Comparison of ENCODE assay signal across 28 mouse cellular contexts in the genomic region with DNA sequence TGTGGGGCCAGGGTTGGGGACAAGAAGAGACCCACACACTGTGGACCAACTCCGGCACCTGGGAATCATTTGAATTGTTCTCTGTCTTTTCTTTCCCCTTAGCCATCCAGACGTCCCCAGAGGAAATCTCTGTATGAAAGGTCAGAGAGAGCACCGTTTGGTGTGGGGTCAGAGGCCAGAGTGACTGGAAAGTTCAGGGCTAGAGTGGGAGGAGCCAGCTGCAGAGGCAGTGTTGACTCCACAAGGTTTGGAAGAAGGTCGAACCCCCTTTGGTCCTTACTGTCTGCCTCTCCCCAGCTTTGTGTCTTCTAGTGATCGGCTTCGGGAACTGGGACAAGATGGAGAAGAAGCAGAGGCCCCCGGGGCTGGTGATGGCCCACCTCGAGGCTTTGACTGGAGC. TPM values are rescaled to one million over a fixed set of nuclear protein-coding genes. Genes with fewer than 3 reads are reported as not detected.
DNase-seq lines count a peak whose midpoint lies in the region; ATAC-seq and TF ChIP-seq lines count a peak whose summit lies in the region.
"Had no signal": no experiment of that assay in that cellular context is flagged by ENCODE, and none has a peak within 500 bp of the region (broad histone marks: within the 10 kb centered on the region; RNA-seq: fewer than 3 reads in every experiment).

No protein-coding gene starts in this region.

- no peaks in the 10 kb centered on the region for H3K27me3 ChIP-seq in embryonic facial prominence, embryonic 13.5 days
- H3K27me3 ChIP-seq in embryonic facial prominence, embryonic 10.5 days (replicated peaks; ENCODE audit: low read depth, poor library complexity, severe bottlenecking), result no peaks in the 10 kb centered on the region
- H3K27me3 ChIP-seq in liver, adult 2 months (ENCODE audit: control insufficient read depth, insufficient read depth, low read length), result no peaks in the 10 kb centered on the region
- H3K27me3 ChIP-seq in liver, postnatal 0 days (ENCODE audit: insufficient read depth, low read length), result no peaks in the 10 kb centered on the region
- H3K27me3 ChIP-seq in liver, embryonic 13.5 days, result no peaks in the 10 kb centered on the region
- H3K27me3 ChIP-seq: CH12.LX; embryonic facial prominence, embryonic 12.5 days; embryonic facial prominence, embryonic 15.5 days; forebrain, embryonic 12.5 days; Patski had no signal

- TF ChIP-seq CTCF in liver, adult 2 months (IDR thresholded peaks at IDR 0.05; ENCODE audit: low read depth, low read length), result no peak
- no peak for TF ChIP-seq CTCF in liver, postnatal 0 days (IDR thresholded peaks at IDR 0.05; ENCODE audit: low read depth)

- no peak overlapping the region for H3K4me2 ChIP-seq in embryonic facial prominence, embryonic 13.5 days
- no peak overlapping the region for H3K4me2 ChIP-seq in liver, postnatal 0 days (ENCODE audit: low read depth, low read length)
- H3K4me2 ChIP-seq in liver, embryonic 13.5 days, result no peak overlapping the region
- H3K4me2 ChIP-seq: embryonic facial prominence, embryonic 12.5 days; embryonic facial prominence, embryonic 15.5 days; forebrain, embryonic 12.5 days had no signal

- H3K36me3 ChIP-seq in embryonic facial prominence, embryonic 13.5 days, result peaks cover 58% of the 10 kb centered on the region
- peaks cover 65% of the 10 kb centered on the region for H3K36me3 ChIP-seq in embryonic facial prominence, embryonic 10.5 days (replicated peaks)
- peaks cover 34% of the 10 kb centered on the region for H3K36me3 ChIP-seq in liver, adult 2 months (ENCODE audit: control insufficient read depth, insufficient read depth, low read length)
- H3K36me3 ChIP-seq in liver, postnatal 0 days (replicated peaks; ENCODE audit: insufficient read depth, low read length), result peaks cover 44% of the 10 kb centered on the region
- H3K36me3 ChIP-seq in liver, embryonic 13.5 days, result peaks cover 64% of the 10 kb centered on the region

- H3K27ac ChIP-seq in embryonic facial prominence, embryonic 13.5 days, result no peak overlapping the region
- H3K27ac ChIP-seq in embryonic facial prominence, embryonic 10.5 days (replicated peaks), result no peak overlapping the region
- peak overlapping the region; percentile 60 for H3K27ac ChIP-seq in liver, adult 2 months (replicated peaks; ENCODE audit: insufficient read depth, low read depth, low read length)
- no peak overlapping the region for H3K27ac ChIP-seq in liver, postnatal 0 days (ENCODE audit: low read depth)
- H3K27ac ChIP-seq in liver, embryonic 13.5 days, result no peak overlapping the region
- H3K27ac ChIP-seq: embryonic facial prominence, embryonic 12.5 days; embryonic facial prominence, embryonic 15.5 days; forebrain, embryonic 10.5 days; forebrain, embryonic 12.5 days had no signal

- peak overlapping the region; percentile 49 for H3K9ac ChIP-seq in embryonic facial prominence, embryonic 13.5 days
- no peak overlapping the region for H3K9ac ChIP-seq in liver, adult 2 months (ENCODE audit: low read depth, low read length)
- H3K9ac ChIP-seq in liver, postnatal 0 days (replicated peaks), result no peak overlapping the region
- 0 out of 2 replicates have a peak overlapping the region, but pooled peaks have one; percentile 8 for H3K9ac ChIP-seq in liver, embryonic 13.5 days
- H3K9ac ChIP-seq: embryonic facial prominence, embryonic 12.5 days; embryonic facial prominence, embryonic 15.5 days; forebrain, embryonic 12.5 days had no signal

- ATAC-seq in embryonic facial prominence, embryonic 13.5 days (ENCODE audit: insufficient number of reproducible peaks, insufficient read depth, low FRiP score, low TSS enrichment, low read depth), result no peak
- ATAC-seq in liver, postnatal 0 days, result no peak
- ATAC-seq in liver, embryonic 13.5 days (ENCODE audit: low read depth), result no peak
- ATAC-seq: activated CD4-positive, CD25-positive, alpha-beta regulatory T cell, adult 4 months; CD4-positive, CD25-positive, alpha-beta regulatory T cell, adult 4 months; forebrain, embryonic 14.5 days; forebrain, embryonic 16.5 days; Patski had no signal

- TF ChIP-seq POLR2A in liver, adult 2 months (IDR thresholded peaks at IDR 0.05; ENCODE audit: extremely low read depth, insufficient read depth, low read length), result no peak

- H3K79me2 ChIP-seq in liver, adult 2 months (ENCODE audit: control insufficient read depth, insufficient read depth, low read length), result no peaks in the 10 kb centered on the region; the same call in 1 of the 2 replicates

- no peak overlapping the region for H3K4me3 ChIP-seq in embryonic facial prominence, embryonic 13.5 days
- no peak overlapping the region for H3K4me3 ChIP-seq in embryonic facial prominence, embryonic 10.5 days
- no peak overlapping the region for H3K4me3 ChIP-seq in liver, adult 2 months (ENCODE audit: insufficient read depth, low read depth, low read length)
- H3K4me3 ChIP-seq in liver, postnatal 0 days (ENCODE audit: low read depth, low read length), result no peak overlapping the region
- no peak overlapping the region for H3K4me3 ChIP-seq in liver, embryonic 13.5 days (replicated peaks)
- H3K4me3 ChIP-seq: embryonic facial prominence, embryonic 12.5 days; embryonic facial prominence, embryonic 15.5 days; erythroblast, embryonic 14.5 days; forebrain, embryonic 10.5 days; forebrain, embryonic 12.5 days had no signal

- no peak for TF ChIP-seq EP300 in liver, postnatal 0 days (IDR thresholded peaks at IDR 0.05; ENCODE audit: low read depth)

- 51% methylated on average over 8 of the region's 8 CpGs for WGBS in embryonic facial prominence, embryonic 13.5 days
- 60% methylated on average over 8 of the region's 8 CpGs for WGBS in embryonic facial prominence, embryonic 10.5 days
- WGBS in liver, adult 2 months, result 32% methylated on average over 8 of the region's 8 CpGs
- 65% methylated on average over 8 of the region's 8 CpGs for WGBS in liver, postnatal 0 days (ENCODE audit: insufficient replicate concordance)
- WGBS in liver, embryonic 13.5 days (ENCODE audit: insufficient replicate concordance), result 65% methylated on average over 8 of the region's 8 CpGs

- DNase-seq in embryonic facial prominence, embryonic 10.5 days (ENCODE audit: low spot score), result no peak
- peak; percentile 85 for DNase-seq in liver, adult 2 months (ENCODE audit: extremely low read depth, low read depth, low spot score)
- no peak for DNase-seq in liver, postnatal 0 days
- no peak for DNase-seq in liver, embryonic 13.5 days
- DNase-seq in liver, result no peak
- DNase-seq: adrenal gland, adult 8-10 months; adrenal gland, postnatal 14 days; adrenal gland, postnatal 36 days; B cell, adult 2 months; cerebellum, adult 11-12 months; cerebellum, adult 2 months; cerebellum, adult 9-10 months; cerebellum, postnatal 10 days; embryo, embryonic 11 days had no signal

- no peaks in the 10 kb centered on the region for H3K9me3 ChIP-seq in embryonic facial prominence, embryonic 13.5 days
- H3K9me3 ChIP-seq in embryonic facial prominence, embryonic 10.5 days, result no peaks in the 10 kb centered on the region
- H3K9me3 ChIP-seq in liver, postnatal 0 days (ENCODE audit: low read length), result no peaks in the 10 kb centered on the region
- no peaks in the 10 kb centered on the region for H3K9me3 ChIP-seq in liver, embryonic 13.5 days (replicated peaks)
- H3K9me3 ChIP-seq: embryonic facial prominence, embryonic 12.5 days; embryonic facial prominence, embryonic 15.5 days; forebrain, embryonic 10.5 days; forebrain, embryonic 12.5 days; G1E had no signal

- peaks cover 25% of the 10 kb centered on the region for H3K4me1 ChIP-seq in embryonic facial prominence, embryonic 13.5 days
- peaks cover 32% of the 10 kb centered on the region for H3K4me1 ChIP-seq in embryonic facial prominence, embryonic 10.5 days
- peaks cover 43% of the 10 kb centered on the region for H3K4me1 ChIP-seq in liver, adult 2 months (ENCODE audit: control insufficient read depth, insufficient read depth, low read length)
- peaks cover 17% of the 10 kb centered on the region for H3K4me1 ChIP-seq in liver, postnatal 0 days (ENCODE audit: insufficient read depth)
- peaks cover 57% of the 10 kb centered on the region for H3K4me1 ChIP-seq in liver, embryonic 13.5 days (replicated peaks)

RNA-seq across cellular contexts. Expression of a gene that starts 3.3 kb away (rescaled TPM):
- 119 and 126 TPM in 2 replicates for polyA plus RNA-seq in embryonic facial prominence, embryonic 13.5 days (2015; fragmentation: Nextera tagmentation; extraction: Ambion mirVana)
- 129 and 144 TPM in 2 replicates for polyA plus RNA-seq in embryonic facial prominence, embryonic 10.5 days (2016; fragmentation: Nextera tagmentation; extraction: Ambion mirVana)
- total RNA-seq in liver, adult 2 months (2014; rRNA removed), result 21.9 and 22.0 TPM in 2 replicates
- polyA plus RNA-seq in liver, adult 2 months (2012; rRNA removed), result 14.9 and 17.1 TPM in 2 replicates
- 26.1 and 26.5 TPM in 2 replicates for polyA plus RNA-seq in liver, postnatal 0 days (2015; fragmentation: Nextera tagmentation; extraction: Ambion mirVana)
- polyA plus RNA-seq in liver, embryonic 13.5 days (2015; fragmentation: Nextera tagmentation; extraction: Ambion mirVana), result 60.1 and 65.1 TPM in 2 replicates

RNA-seq across cellular contexts. Expression of a gene that starts 3.5 kb away (rescaled TPM):
- 52.2 and 55.6 TPM in 2 replicates for polyA plus RNA-seq in embryonic facial prominence, embryonic 13.5 days (2015; fragmentation: Nextera tagmentation; extraction: Ambion mirVana)
- polyA plus RNA-seq in embryonic facial prominence, embryonic 10.5 days (2016; fragmentation: Nextera tagmentation; extraction: Ambion mirVana), result 57.1 and 57.3 TPM in 2 replicates
- 32.0 and 39.4 TPM in 2 replicates for total RNA-seq in liver, adult 2 months (2014; rRNA removed)
- polyA plus RNA-seq in liver, adult 2 months (2012; rRNA removed), result 51.1 and 61.7 TPM in 2 replicates
- 14.1 and 15.4 TPM in 2 replicates for polyA plus RNA-seq in liver, postnatal 0 days (2015; fragmentation: Nextera tagmentation; extraction: Ambion mirVana)
- 24.0 and 26.1 TPM in 2 replicates for polyA plus RNA-seq in liver, embryonic 13.5 days (2015; fragmentation: Nextera tagmentation; extraction: Ambion mirVana)

RNA-seq across cellular contexts. Expression of a gene that starts 8.8 kb away (rescaled TPM):
- 1.6 and 5.7 TPM in 2 replicates for polyA plus RNA-seq in embryonic facial prominence, embryonic 13.5 days (2015; fragmentation: Nextera tagmentation; extraction: Ambion mirVana)
- polyA plus RNA-seq in embryonic facial prominence, embryonic 10.5 days (2016; fragmentation: Nextera tagmentation; extraction: Ambion mirVana), result 2.1 and 2.6 TPM in 2 replicates
- 1,474 and 1,577 TPM in 2 replicates for total RNA-seq in liver, adult 2 months (2014; rRNA removed)
- polyA plus RNA-seq in liver, adult 2 months (2012; rRNA removed), result 709 and 764 TPM in 2 replicates
- 744 and 847 TPM in 2 replicates for polyA plus RNA-seq in liver, postnatal 0 days (2015; fragmentation: Nextera tagmentation; extraction: Ambion mirVana)
- polyA plus RNA-seq in liver, embryonic 13.5 days (2015; fragmentation: Nextera tagmentation; extraction: Ambion mirVana), result 118 and 133 TPM in 2 replicates
- total RNA-seq: common myeloid progenitor, adult 5-6 weeks; G1E had no signal
- polyA plus RNA-seq: G1E had no signal

RNA-seq across cellular contexts. Expression of a gene that starts 16.7 kb away (rescaled TPM):
- polyA plus RNA-seq in embryonic facial prominence, embryonic 13.5 days (2015; fragmentation: Nextera tagmentation; extraction: Ambion mirVana), result 66.3 and 75.1 TPM in 2 replicates
- 78.1 and 88.8 TPM in 2 replicates for polyA plus RNA-seq in embryonic facial prominence, embryonic 10.5 days (2016; fragmentation: Nextera tagmentation; extraction: Ambion mirVana)
- total RNA-seq in liver, adult 2 months (2014; rRNA removed), result 9.7 and 12.8 TPM in 2 replicates
- 26.3 and 36.6 TPM in 2 replicates for polyA plus RNA-seq in liver, adult 2 months (2012; rRNA removed)
- polyA plus RNA-seq in liver, postnatal 0 days (2015; fragmentation: Nextera tagmentation; extraction: Ambion mirVana), result 17.6 and 19.2 TPM in 2 replicates
- polyA plus RNA-seq in liver, embryonic 13.5 days (2015; fragmentation: Nextera tagmentation; extraction: Ambion mirVana), result 28.6 and 30.9 TPM in 2 replicates

RNA-seq across cellular contexts. Expression of a gene that starts 16.8 kb away (rescaled TPM):
- 25.4 and 29.4 TPM in 2 replicates for polyA plus RNA-seq in embryonic facial prominence, embryonic 13.5 days (2015; fragmentation: Nextera tagmentation; extraction: Ambion mirVana)
- polyA plus RNA-seq in embryonic facial prominence, embryonic 10.5 days (2016; fragmentation: Nextera tagmentation; extraction: Ambion mirVana), result 24.6 and 26.4 TPM in 2 replicates
- 7.6 and 7.9 TPM in 2 replicates for total RNA-seq in liver, adult 2 months (2014; rRNA removed)
- polyA plus RNA-seq in liver, adult 2 months (2012; rRNA removed), result 16.6 and 19.8 TPM in 2 replicates
- polyA plus RNA-seq in liver, postnatal 0 days (2015; fragmentation: Nextera tagmentation; extraction: Ambion mirVana), result 12.6 and 13.1 TPM in 2 replicates
- polyA plus RNA-seq in liver, embryonic 13.5 days (2015; fragmentation: Nextera tagmentation; extraction: Ambion mirVana), result 19.9 and 20.2 TPM in 2 replicates

Comparison
In these comparisons a context has a peak if more than half of its experiments do, and no peak if none do; other contexts are left out.
1. H3K9ac ChIP-seq: peak in embryonic facial prominence, embryonic 13.5 days (single experiment) and liver, embryonic 13.5 days (single experiment); none in liver, adult 2 months (single experiment) and liver, postnatal 0 days (single experiment).
2. RNA of a gene that starts 8.8 kb away (polyA plus RNA-seq): 744 to 847 TPM in liver, postnatal 0 days, 709 to 764 TPM in liver, adult 2 months and 118 to 133 TPM in liver, embryonic 13.5 days; 2.1 to 2.6 TPM in embryonic facial prominence, embryonic 10.5 days and 1.6 to 5.7 TPM in embryonic facial prominence, embryonic 13.5 days; every median in the first group is over 10 times any median in the second.